Mouse (Mus musculus) left cerebral cortex, adult 2 months (tissue): ENCODE data around the gene Susd3. TPM values are rescaled to one million over a fixed set of nuclear protein-coding genes. Genes with fewer than 3 reads are reported as not detected.

ENCODE experiments used
- DNase-seq, 2 experiments: peaks; one replicate each; pipeline ENCODE4 v3.0.0; 2021 to 2022; ENCODE audit warnings: low spot score in 2 of 2, mixed read lengths in 1 of 2; ENCODE audit errors: extremely low spot score in 1 of 2
- H3K27ac ChIP-seq: fragments of 200-600 bp; 2 replicates; pipeline ENCODE4 v1.8.1; 2022
- H3K4me3 ChIP-seq: fragments of 200-600 bp; 2 replicates; pipeline ENCODE4 v1.8.1; 2022
- CTCF ChIP-seq: fragments of 200-600 bp; IDR thresholded peaks from 2 replicates; pipeline ENCODE4 v1.8.1; 2022; ENCODE audit warnings: antibody characterized with exemption, mild to moderate bottlenecking, moderate library complexity
- intact Hi-C: fragments of 180-260 bp; cut with DNase I; formaldehyde crosslinking; loops from one replicate; pipeline ENCODE4 v1.15.1; 2025
- total RNA-seq, 2 experiments: library from RNA; stranded (reverse); gene quantifications; 2 replicates each; pipeline ENCODE4 v1.2.3; 2021

Susd3 gene
- total RNA-seq, 2 experiments from 2014 or later: 1.8 to 2.2 TPM

- intact Hi-C loops: no loop called here
- no peak for DNase-seq
- H3K27ac ChIP-seq: no peak overlapping the region
- TF ChIP-seq CTCF: no peak
- H3K4me3 ChIP-seq: no peak overlapping the region
These were observed 11.7 kb upstream of the Susd3 start for GRCm38 (mm10) chr13:49260036-49260722.

- intact Hi-C loops: no loop called here
- H3K27ac ChIP-seq: no peak overlapping the region
- no peak for TF ChIP-seq CTCF
- no peak for DNase-seq
- no peak overlapping the region for H3K4me3 ChIP-seq
These were observed 9.4 kb upstream of the Susd3 start for GRCm38 (mm10) chr13:49257819-49258313.

- intact Hi-C loops: no loop called here
These were observed 4.2 kb upstream of the Susd3 start for GRCm38 (mm10) chr13:49252746-49253145.

GRCm38 (mm10) chr13:49252113-49252512 lies 3.6 kb upstream of the Susd3 start:
- DNase-seq: no peak
- Histone ChIP-seq H3K27ac (no peak overlapping the region), H3K4me3 (no peak overlapping the region)
- intact Hi-C loops: no loop called here
- no peak for TF ChIP-seq CTCF

More at GRCm38 (mm10) chr13:49252746-49253145, 4.2 kb upstream of the Susd3 start:
- Histone ChIP-seq H3K4me3 (no peak overlapping the region), H3K27ac (no peak overlapping the region)
- DNase-seq: peak in 1 of 2 experiments; percentile 45
- no peak for TF ChIP-seq CTCF

GRCm38 (mm10) chr13:49250716-49251517 lies 2.4 kb upstream of the Susd3 start:
- TF ChIP-seq CTCF: no peak
- Histone ChIP-seq H3K4me3 (no peak overlapping the region), H3K27ac (no peak overlapping the region)
- intact Hi-C loops: no loop called here
- DNase-seq: no peak

- intact Hi-C loops: no loop called here
These were observed 1.1 kb upstream of the Susd3 start for GRCm38 (mm10) chr13:49249634-49250033.

GRCm38 (mm10) chr13:49248923-49249322 lies 417 bp upstream of the Susd3 start:
- no peak overlapping the region for H3K27ac ChIP-seq
- intact Hi-C loops: no loop called here
- no peak for DNase-seq
- no peak for TF ChIP-seq CTCF
- no peak overlapping the region for H3K4me3 ChIP-seq

More at GRCm38 (mm10) chr13:49249634-49250033, 1.1 kb upstream of the Susd3 start:
- no peak overlapping the region for H3K27ac ChIP-seq
- TF ChIP-seq CTCF: no peak
- no peak overlapping the region for H3K4me3 ChIP-seq
- no peak for DNase-seq

- H3K4me3 ChIP-seq: peak overlapping the region; percentile 35
- no peak for TF ChIP-seq CTCF
- H3K27ac ChIP-seq: no peak overlapping the region
- no peak for DNase-seq
- intact Hi-C loops: no loop called here
These were observed 603 bp downstream of the Susd3 start for GRCm38 (mm10) chr13:49247740-49248466.

- peak overlapping the region; percentile 35 for H3K4me3 ChIP-seq
- no peak for DNase-seq
- intact Hi-C loops: no loop called here
- no peak for TF ChIP-seq CTCF
- no peak overlapping the region for H3K27ac ChIP-seq
These were observed 1.2 kb downstream of the Susd3 start for GRCm38 (mm10) chr13:49247232-49247739.

GRCm38 (mm10) chr13:49246626-49247025 lies 1.9 kb downstream of the Susd3 start:
- no peak for DNase-seq
- intact Hi-C loops: no loop called here
- no peak for TF ChIP-seq CTCF
- no peak overlapping the region for H3K27ac ChIP-seq
- no peak overlapping the region for H3K4me3 ChIP-seq

- intact Hi-C loops: no loop called here
- H3K4me3 ChIP-seq: no peak overlapping the region
- no peak for TF ChIP-seq CTCF
- H3K27ac ChIP-seq: no peak overlapping the region
- DNase-seq: no peak
These were observed 2.5 kb downstream of the Susd3 start for GRCm38 (mm10) chr13:49246011-49246410.
